Mouse (Mus musculus) small intestine, adult 10 weeks (tissue): ENCODE results near the gene Lair1. TPM values are rescaled to one million over a fixed set of nuclear protein-coding genes. Genes with fewer than 3 reads are reported as not detected.

Experiments used
- polyA plus RNA-seq: library from polyadenylated mRNA; stranded (reverse); fragments of 350-450 nt; fragmentation: Illumina TruSeq; extraction: RNeasy Lipid Tissue Mini Kit (QIAGEN cat#74804); gene quantifications from one replicate; pipeline ENCODE4 v1.2.3, GENCODE M21; 2014; ENCODE audit warnings: low replicate concordance

Gene Lair1
- polyA plus RNA-seq: 17.9 TPM

GRCm38 (mm10) chr7:4063013-4063412, at the start of gene Lair1:
Gene Lair1 (minus strand): TSS chr7:4063204.

Other genes with a start within 250 kb of the Lair1 start
- not detected for gene Gm15448, start 237.5 kb downstream of the Lair1 start, polyA plus RNA-seq
- gene Pira2, start 218.2 kb downstream of the Lair1 start, polyA plus RNA-seq: 2.0 TPM
- gene Gm14548, start 165.1 kb downstream of the Lair1 start, polyA plus RNA-seq: not detected
- 0.52 TPM for gene Lilra6, start 147.7 kb downstream of the Lair1 start, polyA plus RNA-seq
- gene Ttyh1, start 56.2 kb upstream of the Lair1 start, polyA plus RNA-seq: 5.9 TPM
- gene Leng8, start 73.8 kb upstream of the Lair1 start, polyA plus RNA-seq: 27.0 TPM
- 3.0 TPM for gene Leng9, start 87.2 kb upstream of the Lair1 start, polyA plus RNA-seq
- gene Cdc42ep5, start 101.7 kb upstream of the Lair1 start, polyA plus RNA-seq: 1.0 TPM
- gene Lilra5, start 174.6 kb upstream of the Lair1 start, polyA plus RNA-seq: 9.0 TPM